34 mouse cellular contexts compared by ENCODE assay signal in genomic region chr4:148638302-148638701, GRCm38 (mm10). TPM values are rescaled to one million over a fixed set of nuclear protein-coding genes. Genes with fewer than 3 reads are reported as not detected.
DNase-seq lines count a peak whose midpoint lies in the region; ATAC-seq and TF ChIP-seq lines count a peak whose summit lies in the region.
"Had no signal": no experiment of that assay in that cellular context is flagged by ENCODE, and none has a peak within 500 bp of the region (broad histone marks: within the 10 kb centered on the region; RNA-seq: fewer than 3 reads in every experiment).

No protein-coding gene starts in this region.

- TF ChIP-seq POLR2A in CH12.LX (IDR thresholded peaks at IDR 0.05; ENCODE audit: low read depth, low read length) = no peak

- H3K9me3 ChIP-seq in lung, embryonic 14.5 days (ENCODE audit: low read depth, low read length) = no peaks in the 10 kb centered on the region
- H3K9me3 ChIP-seq in CH12.LX (replicated peaks; ENCODE audit: low read length) = no peaks in the 10 kb centered on the region
- H3K9me3 ChIP-seq in ES-E14 (ENCODE audit: control insufficient read depth, insufficient read depth, low read depth, low read length) = no peaks in the 10 kb centered on the region
- H3K9me3 ChIP-seq: forebrain, embryonic 13.5 days; heart, embryonic 10.5 days; hindbrain, embryonic 12.5 days; limb, embryonic 13.5 days had no signal

- in situ Hi-C loops in CH12.LX (cut with MboI; ENCODE audit: low pct_ligation_motif_present, low pct_unique_long_range_greater_than_20kb, low sequenced_read_pairs) (no loop called here), ES-E14 (cut with MboI; ENCODE audit: low sequenced_read_pairs in 2 of 2, unreplicated experiment in 2 of 2) (no loop called here)

- no peak overlapping the region for H3K4me3 ChIP-seq in lung, embryonic 14.5 days (ENCODE audit: low read depth, low read length)
- H3K4me3 ChIP-seq in CH12.LX (replicated peaks in 1 of 3; ENCODE audit: low read depth in 2 of 3, low read length in 2 of 3, poor library complexity in 1 of 3) = no peak overlapping the region
- H3K4me3 ChIP-seq in ES-E14 (ENCODE audit: insufficient read depth in 1 of 2, low read depth in 1 of 2, low read length in 2 of 2, poor library complexity in 1 of 2, severe bottlenecking in 1 of 2) = peak overlapping the region; percentile 9 to 11; a peak in 3 of 4 replicates
- no peak overlapping the region for H3K4me3 ChIP-seq in gastrocnemius, adult 2 months
- H3K4me3 ChIP-seq: forebrain, embryonic 13.5 days; heart, embryonic 10.5 days; hindbrain, embryonic 12.5 days; left cerebral cortex, adult 2 months; limb, embryonic 13.5 days had no signal

- DNase-seq in lung, embryonic 14.5 days = no peak
- no peak for DNase-seq in lung, postnatal 14 days
- no peak for DNase-seq in CH12.LX (ENCODE audit: extremely low read depth)
- no peak for DNase-seq in ES-E14 (ENCODE audit: low read depth, low spot score)
- DNase-seq in urinary bladder, postnatal 36 days (ENCODE audit: low spot score in 2 of 2) = no peak
- no peak for DNase-seq in gastrocnemius, adult 2 months
- DNase-seq: adrenal gland, postnatal 25 days; cerebellum, adult 8-10 months; cerebellum, postnatal 25 days; gastrocnemius, postnatal 25 days; heart, adult 11 months; heart, postnatal 36 days; kidney, adult 8-10 months; kidney, postnatal 14 days; midbrain, embryonic 14.5 days; thymus, adult 2 months; thymus, postnatal 4 days had no signal

- TF ChIP-seq CTCF in lung, embryonic 14.5 days (IDR thresholded peaks at IDR 0.05; ENCODE audit: low read depth) = no peak
- no peak for TF ChIP-seq CTCF in CH12.LX (conservative IDR thresholded peaks at IDR 0.05 in 1 of 2, IDR thresholded peaks at IDR 0.05 in 1 of 2; ENCODE audit: low read depth in 2 of 2, low read length in 2 of 2)
- TF ChIP-seq CTCF in gastrocnemius, adult 2 months (IDR thresholded peaks at IDR 0.05) = no peak

- ATAC-seq in lung, embryonic 14.5 days (ENCODE audit: insufficient read depth) = no peak
- peak; percentile 62 for ATAC-seq in megakaryocyte, adult 5-6 weeks (ENCODE audit: poor library complexity, severe bottlenecking)
- ATAC-seq in inflammation-experienced regulatory T-cells, adult 6 months = no peak
- ATAC-seq: forebrain, embryonic 13.5 days; hindbrain, postnatal 0 days had no signal

- 0 out of 2 replicates have a peak overlapping the region, but pooled peaks have one; percentile 15 for H3K4me2 ChIP-seq in lung, embryonic 14.5 days
- peak overlapping the region; percentile 21; the same call in 1 of the 2 replicates for H3K4me2 ChIP-seq in CH12.LX (ENCODE audit: insufficient read depth, low read depth, poor library complexity, severe bottlenecking)
- H3K4me2 ChIP-seq: forebrain, embryonic 13.5 days; hindbrain, embryonic 12.5 days; limb, embryonic 13.5 days; liver, embryonic 11.5 days had no signal

- no peaks in the 10 kb centered on the region for H3K4me1 ChIP-seq in lung, embryonic 14.5 days (ENCODE audit: insufficient read depth)
- peaks cover 5 to 13% of the 10 kb centered on the region in 2 experiments; a peak in 3 of 4 replicates for H3K4me1 ChIP-seq in CH12.LX (ENCODE audit: control insufficient read depth in 1 of 2, insufficient read depth in 2 of 2)
- H3K4me1 ChIP-seq in ES-E14 (ENCODE audit: control insufficient read depth in 2 of 2, insufficient read depth in 2 of 2, low read length in 2 of 2, poor library complexity in 1 of 2) = peaks cover 0 to 4% of the 10 kb centered on the region in 2 experiments; a peak in 1 of 4 replicates
- H3K4me1 ChIP-seq: forebrain, embryonic 13.5 days; hindbrain, embryonic 12.5 days; limb, embryonic 13.5 days had no signal

- no peaks in the 10 kb centered on the region for H3K79me2 ChIP-seq in CH12.LX (replicated peaks; ENCODE audit: control insufficient read depth, extremely low read depth, insufficient read depth, poor library complexity, severe bottlenecking)

- intact Hi-C loops in gastrocnemius, adult 2 months (cut with DNase I) = no loop called here

- TF ChIP-seq EP300 in CH12.LX (IDR thresholded peaks at IDR 0.05; ENCODE audit: low read length) = no peak

- TF ChIP-seq RAD21 in CH12.LX (IDR thresholded peaks at IDR 0.05; ENCODE audit: low read depth, low read length) = no peak

- H3K9ac ChIP-seq in lung, embryonic 14.5 days = no peak overlapping the region
- no peak overlapping the region for H3K9ac ChIP-seq in CH12.LX (ENCODE audit: insufficient read depth, low read depth)
- H3K9ac ChIP-seq in ES-E14 (ENCODE audit: insufficient read depth, low read depth, low read length, poor library complexity, severe bottlenecking) = 0 out of 2 replicates have a peak overlapping the region, but pooled peaks have one; percentile 6
- H3K9ac ChIP-seq: forebrain, embryonic 13.5 days; hindbrain, embryonic 12.5 days; limb, embryonic 13.5 days had no signal

- no peaks in the 10 kb centered on the region for H3K36me3 ChIP-seq in lung, embryonic 14.5 days (ENCODE audit: insufficient read depth)
- H3K36me3 ChIP-seq in CH12.LX (replicated peaks in 1 of 2; ENCODE audit: control insufficient read depth in 1 of 2, insufficient read depth in 1 of 2, low read length in 1 of 2) (no peaks in the 10 kb centered on the region), ES-E14 (ENCODE audit: control insufficient read depth, insufficient read depth, low read length, poor library complexity, severe bottlenecking) (no peaks in the 10 kb centered on the region)
- H3K36me3 ChIP-seq: heart, embryonic 10.5 days; hindbrain, embryonic 12.5 days; limb, embryonic 13.5 days had no signal

- dilution Hi-C loops in CH12.LX (cut with MboI; ENCODE audit: extremely low pct_ligation_motif_present, extremely low pct_unique_long_range_greater_than_20kb, low sequenced_read_pairs) = no loop called here

- WGBS in lung, embryonic 14.5 days = 41% methylated on average over 9 of the region's 9 CpGs

- no peak overlapping the region for H3K27ac ChIP-seq in lung, embryonic 14.5 days (ENCODE audit: low read depth)
- H3K27ac ChIP-seq in CH12.LX (ENCODE audit: insufficient read depth, low read depth) (no peak overlapping the region), ES-E14 (ENCODE audit: insufficient read depth, low read depth, low read length, poor library complexity, severe bottlenecking) (peak overlapping the region; percentile 5; the same call in 1 of the 2 replicates)
- no peak overlapping the region for H3K27ac ChIP-seq in gastrocnemius, adult 2 months
- H3K27ac ChIP-seq: forebrain, embryonic 13.5 days; heart, embryonic 10.5 days; hindbrain, embryonic 12.5 days; hindbrain, postnatal 0 days; left cerebral cortex, adult 2 months; limb, embryonic 13.5 days had no signal

- H3K27me3 ChIP-seq in lung, embryonic 14.5 days (ENCODE audit: insufficient read depth, low read length) = no peaks in the 10 kb centered on the region
- H3K27me3 ChIP-seq in CH12.LX (replicated peaks) = no peaks in the 10 kb centered on the region
- H3K27me3 ChIP-seq: forebrain, embryonic 13.5 days; hindbrain, embryonic 12.5 days; limb, embryonic 13.5 days had no signal

TF ChIP-seq in CH12.LX, 34 proteins besides CTCF, POLR2A, EP300 and RAD21 (continues in another document):
- TF ChIP-seq PAX5 (IDR thresholded peaks at IDR 0.05; ENCODE audit: low read length) (no peak), IRF4 (IDR thresholded peaks at IDR 0.05; ENCODE audit: low read depth, low read length) (no peak), JUND (conservative IDR thresholded peaks at IDR 0.05; ENCODE audit: low read depth, low read length) (no peak)

TF ChIP-seq in ES-E14, 5 proteins besides CTCF, POLR2A, EP300 and RAD21 (continues in another document):
- TF ChIP-seq CHD2 (IDR thresholded peaks at IDR 0.05; ENCODE audit: low read depth, low read length) = no peak
- TF ChIP-seq ZNF384 (IDR thresholded peaks at IDR 0.05; ENCODE audit: low read depth, low read length) = no peak

RNA-seq across cellular contexts. Expression of gene Gm572, which starts 4.8 kb away (rescaled TPM):
- not detected in 2 replicates for polyA plus RNA-seq in lung, embryonic 14.5 days (2014; fragmentation: Nextera tagmentation; extraction: Ambion mirVana)
- not detected in 2 replicates for total RNA-seq in CH12.LX (2012; rRNA removed)
- total RNA-seq in CH12.LX (2014; rRNA removed) = not detected in 2 replicates
- polyA plus RNA-seq in CH12.LX (2012; ENCODE audit: insufficient read length, low read depth) = not detected in 2 replicates
- 0.13 TPM in 1 of 2 replicates, not detected in the other for total RNA-seq in ES-E14 (2012; rRNA removed)
- 0.23 and 0.29 TPM in 2 replicates for total RNA-seq in megakaryocyte, adult 5-6 weeks (2015)
- total RNA-seq in megakaryocyte, adult 5-6 weeks (2017) = not detected in 2 replicates
- not detected for polyA plus RNA-seq in inflammation-experienced regulatory T-cells, adult 6 months (2017; shearing (Covaris generic))
- 1 to 10 TPM; 6.1 to 6.8 TPM for total RNA-seq in gastrocnemius, adult 2 months (2021)
- total RNA-seq: adrenal gland, adult 18-20 months; adrenal gland, postnatal 25 days; hindbrain, postnatal 0 days; layer of hippocampus, adult 18-20 months; layer of hippocampus, postnatal 10 days; left cerebral cortex, adult 2 months; left cerebral cortex, postnatal 25 days; monocyte, adult 5-6 weeks had no signal
- polyA plus RNA-seq: embryonic facial prominence, embryonic 11.5 days; forebrain, embryonic 13.5 days; heart, embryonic 10.5 days; hindbrain, embryonic 12.5 days; hindbrain, postnatal 0 days; limb, embryonic 13.5 days; liver, embryonic 11.5 days; liver, embryonic 16.5 days; midbrain, embryonic 14.5 days; neural tube, embryonic 14.5 days had no signal

RNA-seq across cellular contexts. Expression of gene Tardbp, which starts 11.5 kb away (rescaled TPM):
- 172 and 186 TPM in 2 replicates for polyA plus RNA-seq in lung, embryonic 14.5 days (2014; fragmentation: Nextera tagmentation; extraction: Ambion mirVana)
- total RNA-seq in CH12.LX (2012; rRNA removed) (176 and 238 TPM in 2 replicates), CH12.LX (2014; rRNA removed) (341 and 403 TPM in 2 replicates), ES-E14 (2012; rRNA removed) (229 and 259 TPM in 2 replicates)
- polyA plus RNA-seq in CH12.LX (2012; ENCODE audit: insufficient read length, low read depth) = 617 and 618 TPM in 2 replicates
- total RNA-seq in megakaryocyte, adult 5-6 weeks (2015) = 193 and 196 TPM in 2 replicates
- 339 and 406 TPM in 2 replicates for total RNA-seq in megakaryocyte, adult 5-6 weeks (2017)
- polyA plus RNA-seq in inflammation-experienced regulatory T-cells, adult 6 months (2017; shearing (Covaris generic)) = 100 to 1,000 TPM; 149 to 182 (median 164) TPM
- total RNA-seq in gastrocnemius, adult 2 months (2021) = 100 to 1,000 TPM; 132 to 136 TPM

RNA-seq across cellular contexts. Expression of gene Masp2, which starts 35.9 kb away (rescaled TPM):
- polyA plus RNA-seq in lung, embryonic 14.5 days (2014; fragmentation: Nextera tagmentation; extraction: Ambion mirVana) = 0.27 and 0.39 TPM in 2 replicates
- total RNA-seq in CH12.LX (2012; rRNA removed) = 0.85 and 1.3 TPM in 2 replicates
- 0.11 TPM in 1 of 2 replicates, not detected in the other for total RNA-seq in CH12.LX (2014; rRNA removed)
- polyA plus RNA-seq in CH12.LX (2012; ENCODE audit: insufficient read length, low read depth) = 0.21 TPM in 1 of 2 replicates, not detected in the other
- 3.7 and 5.9 TPM in 2 replicates for total RNA-seq in ES-E14 (2012; rRNA removed)
- total RNA-seq in megakaryocyte, adult 5-6 weeks (2015) = 0.21 TPM in 1 of 2 replicates, not detected in the other
- total RNA-seq in megakaryocyte, adult 5-6 weeks (2017) = 0.77 TPM in 1 of 2 replicates, not detected in the other
- under 1 TPM in 1 of 3 experiments, not detected in 2; 0.63 TPM for polyA plus RNA-seq in inflammation-experienced regulatory T-cells, adult 6 months (2017; shearing (Covaris generic))
- total RNA-seq in gastrocnemius, adult 2 months (2021) = under 1 TPM; 0.56 to 0.69 TPM
- polyA plus RNA-seq: embryonic facial prominence, embryonic 11.5 days had no signal

RNA-seq across cellular contexts. Expression of gene Srm, which starts 47.0 kb away (rescaled TPM):
- polyA plus RNA-seq in lung, embryonic 14.5 days (2014; fragmentation: Nextera tagmentation; extraction: Ambion mirVana) = 244 and 279 TPM in 2 replicates
- total RNA-seq in CH12.LX (2012; rRNA removed) (151 and 213 TPM in 2 replicates), CH12.LX (2014; rRNA removed) (127 and 136 TPM in 2 replicates), ES-E14 (2012; rRNA removed) (165 and 199 TPM in 2 replicates)
- 521 and 640 TPM in 2 replicates for polyA plus RNA-seq in CH12.LX (2012; ENCODE audit: insufficient read length, low read depth)
- 21.0 and 27.3 TPM in 2 replicates for total RNA-seq in megakaryocyte, adult 5-6 weeks (2015)
- total RNA-seq in megakaryocyte, adult 5-6 weeks (2017) = 4.7 and 8.5 TPM in 2 replicates
- 1 to 10 TPM; 4.7 to 5.2 (median 4.8) TPM for polyA plus RNA-seq in inflammation-experienced regulatory T-cells, adult 6 months (2017; shearing (Covaris generic))
- 10 to 100 TPM; 12.0 to 12.2 TPM for total RNA-seq in gastrocnemius, adult 2 months (2021)

Comparison
In these comparisons a context has a peak if more than half of its experiments do, and no peak if none do; other contexts are left out.
1. H3K4me3 ChIP-seq: peak in ES-E14 (2 of 2); none in lung, embryonic 14.5 days (single experiment), CH12.LX (0 of 3) and gastrocnemius, adult 2 months (single experiment).